Mouse (Mus musculus) stomach, embryonic 15.5 days (tissue): ENCODE results near the gene Mrrf. TPM values are rescaled to one million over a fixed set of nuclear protein-coding genes. Genes with fewer than 3 reads are reported as not detected.

ENCODE experiments used
- ATAC-seq: fragments of 200-750 bp; cut with Nextera tagmentation; 2 replicates; pipeline ENCODE4 v1.8.0; 2017; ENCODE audit warnings: low read depth, moderate number of reproducible peaks, moderate TSS enrichment; ENCODE audit not compliant: insufficient read depth, low FRiP score
- H3K27ac ChIP-seq: fragments of 300-500 bp; sonication (generic); 2 replicates; pipeline ENCODE4 v1.5.1; 2015; ENCODE audit warnings: mild to moderate bottlenecking, inconsistent platforms
- H3K27me3 ChIP-seq: fragments of 300-500 bp; sonication (generic); replicated peaks from 2 replicates; pipeline ENCODE4 v1.6.1; 2015; ENCODE audit warnings: inconsistent platforms
- H3K36me3 ChIP-seq: fragments of 300-500 bp; sonication (generic); 2 replicates; pipeline ENCODE4 v1.6.1; 2015; ENCODE audit warnings: inconsistent platforms
- H3K4me1 ChIP-seq: fragments of 300-500 bp; sonication (generic); 2 replicates; pipeline ENCODE4 v1.6.1; 2015; ENCODE audit warnings: inconsistent platforms
- H3K4me2 ChIP-seq: fragments of 300-500 bp; sonication (generic); 2 replicates; pipeline ENCODE4 v1.6.1; 2015; ENCODE audit warnings: mild to moderate bottlenecking, inconsistent platforms
- H3K4me3 ChIP-seq: fragments of 300-500 bp; sonication (generic); replicated peaks from 2 replicates; pipeline ENCODE4 v1.5.1; 2015; ENCODE audit warnings: inconsistent platforms
- H3K9ac ChIP-seq: fragments of 300-500 bp; sonication (generic); 2 replicates; pipeline ENCODE4 v1.6.1; 2015; ENCODE audit warnings: inconsistent platforms
- H3K9me3 ChIP-seq: fragments of 300-500 bp; sonication (generic); 2 replicates; pipeline ENCODE4 v1.6.1; 2016; ENCODE audit warnings: inconsistent platforms
- WGBS: fragments of 180-500 bp; shearing (Covaris S2); methylation state at CpG from one replicate; pipeline ENCODE4 v1.1.7; 2015; 5-methylcytosine and 5-hydroxymethylcytosine counted together
- polyA plus RNA-seq: library from polyadenylated mRNA; unstranded; fragments of >200 nt; fragmentation: Nextera tagmentation; extraction: Ambion mirVana; gene quantifications from 2 replicates; pipeline ENCODE4 v1.2.1, GENCODE M21; 2015

The Mrrf gene
- polyA plus RNA-seq, 1 experiment from 2014 or later, result 27.4 TPM

- WGBS, result 3% methylated on average over 21 of the region's 21 CpGs
- no peaks in the 10 kb centered on the region for H3K36me3 ChIP-seq
- no peak overlapping the region for H3K27ac ChIP-seq
- H3K27me3 ChIP-seq, result peaks cover 98% of the 10 kb centered on the region
- peaks cover 29% of the 10 kb centered on the region for H3K4me1 ChIP-seq
- H3K4me3 ChIP-seq, result peak overlapping the region; percentile 19
- no peaks in the 10 kb centered on the region for H3K9me3 ChIP-seq
- peak overlapping the region; percentile 82 for H3K4me2 ChIP-seq
- H3K9ac ChIP-seq, result no peak overlapping the region
- no peak for ATAC-seq
Measured at GRCm38 (mm10) chr2:36103069-36103554, 33.1 kb upstream of the Mrrf start.

DNA sequence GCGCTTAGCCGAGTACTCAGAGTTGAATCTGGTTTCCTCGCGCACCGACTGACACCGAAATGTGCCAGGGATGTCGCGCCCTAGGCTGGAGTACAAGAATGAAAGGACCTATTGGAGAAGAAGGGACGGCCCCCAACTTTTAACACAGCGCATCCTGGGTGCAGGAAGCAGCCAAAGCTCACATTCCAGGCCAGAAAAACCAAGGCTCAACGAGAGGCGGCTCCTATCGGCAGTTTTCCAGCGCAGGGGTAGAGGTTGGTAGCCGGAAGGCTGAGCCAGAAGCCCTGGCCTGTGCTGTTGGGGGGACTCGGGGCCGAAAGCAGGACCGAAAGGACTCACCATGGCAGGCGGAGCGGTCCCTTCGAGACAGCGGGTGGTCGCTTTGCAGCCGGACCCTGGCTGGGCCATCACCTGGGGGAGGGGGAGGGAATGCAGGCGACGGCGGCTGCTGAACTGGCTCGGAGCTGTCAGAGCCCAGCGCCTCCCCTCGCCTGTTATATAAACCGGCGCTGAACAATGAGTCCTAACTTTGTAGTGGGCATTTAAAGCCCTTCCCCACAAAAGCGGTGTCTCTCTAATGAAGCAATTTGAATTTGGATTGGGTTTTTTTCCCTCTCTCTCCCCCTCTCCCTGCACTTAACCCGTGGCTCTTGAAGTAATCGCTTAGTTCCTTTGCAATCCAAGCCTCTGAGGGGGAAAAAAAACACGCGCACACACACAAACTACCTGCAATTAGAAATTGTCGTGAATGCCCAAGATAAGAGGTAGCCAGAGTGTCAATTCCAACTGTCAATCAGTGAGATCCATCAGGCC lies 32.4 kb upstream of the Mrrf start:
- ATAC-seq, result no peak
- Histone ChIP-seq H3K4me2 (peak overlapping the region; percentile 82), H3K9me3 (no peaks in the 10 kb centered on the region), H3K27me3 (peaks cover 97% of the 10 kb centered on the region), H3K4me1 (peaks cover 29% of the 10 kb centered on the region), H3K4me3 (peak overlapping the region; percentile 19), H3K36me3 (no peaks in the 10 kb centered on the region), H3K9ac (no peak overlapping the region), H3K27ac (no peak overlapping the region)
- WGBS, result 2% methylated on average over 38 of the region's 38 CpGs

DNA sequence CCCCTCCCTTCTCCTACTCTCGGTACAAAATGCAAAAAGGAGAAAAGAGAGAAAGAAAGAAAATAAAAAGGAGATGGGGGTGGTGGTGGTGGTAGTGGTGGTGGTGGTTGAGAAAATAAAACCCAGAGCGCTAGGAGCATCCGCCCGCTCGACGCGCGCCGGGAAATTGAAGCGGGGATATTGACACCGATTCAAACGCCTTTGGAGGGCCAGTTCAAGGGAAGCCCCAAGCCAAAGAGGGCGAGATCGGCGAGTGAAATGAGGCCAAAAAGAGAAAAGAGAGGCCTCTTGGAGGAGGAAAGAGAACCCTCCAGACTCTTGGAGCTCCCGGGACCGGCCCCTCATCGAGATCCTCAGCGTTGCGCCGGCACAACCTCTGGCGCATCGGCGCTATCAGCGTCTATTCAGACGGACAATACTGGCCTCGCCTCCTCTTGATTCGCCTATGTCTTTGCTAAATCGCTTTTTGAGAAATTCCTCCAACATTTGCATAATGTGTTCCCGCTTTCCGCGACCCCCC lies 31.7 kb upstream of the Mrrf start:
- peaks cover 29% of the 10 kb centered on the region for H3K4me1 ChIP-seq
- no peak overlapping the region for H3K27ac ChIP-seq
- no peak for ATAC-seq
- H3K9ac ChIP-seq, result no peak overlapping the region
- H3K36me3 ChIP-seq, result no peaks in the 10 kb centered on the region
- WGBS, result 1% methylated on average over 32 of the region's 32 CpGs
- H3K27me3 ChIP-seq, result peaks cover 92% of the 10 kb centered on the region
- peak overlapping the region; percentile 45 for H3K4me3 ChIP-seq
- no peaks in the 10 kb centered on the region for H3K9me3 ChIP-seq
- H3K4me2 ChIP-seq, result peak overlapping the region; percentile 82

- Histone ChIP-seq H3K4me1 (peaks cover 29% of the 10 kb centered on the region), H3K27me3 (peaks cover 91% of the 10 kb centered on the region), H3K4me3 (peak within 1 kb of the TSS; percentile 45), H3K4me2 (peak within 1 kb of the TSS; percentile 82), H3K9ac (peak within 1 kb of the TSS; percentile 16; the same call in 1 of the 2 replicates), H3K9me3 (no peaks in the 10 kb centered on the region), H3K36me3 (no peaks in the 10 kb centered on the region), H3K27ac (no peak within 1 kb of the TSS)
- peak; percentile 19; the same call in 1 of the 2 replicates for ATAC-seq
- 1% methylated on average over 57 of the region's 58 CpGs for WGBS
Measured at GRCm38 (mm10) chr2:36104956-36105741, 31.0 kb upstream of the Mrrf start, which contains the start of gene Lhx6. Gene Lhx6 (minus strand): TSS chr2:36105408.

GRCm38 (mm10) chr2:36108615-36109014 lies 27.6 kb upstream of the Mrrf start:
- no peak overlapping the region for H3K4me3 ChIP-seq
- no peak overlapping the region for H3K4me2 ChIP-seq
- 7% methylated on average over 7 of the region's 7 CpGs for WGBS
- H3K9me3 ChIP-seq, result no peaks in the 10 kb centered on the region
- peaks cover 16% of the 10 kb centered on the region for H3K4me1 ChIP-seq
- peaks cover 76% of the 10 kb centered on the region for H3K27me3 ChIP-seq
- H3K36me3 ChIP-seq, result no peaks in the 10 kb centered on the region
- no peak overlapping the region for H3K27ac ChIP-seq
- no peak for ATAC-seq
- H3K9ac ChIP-seq, result no peak overlapping the region

DNA sequence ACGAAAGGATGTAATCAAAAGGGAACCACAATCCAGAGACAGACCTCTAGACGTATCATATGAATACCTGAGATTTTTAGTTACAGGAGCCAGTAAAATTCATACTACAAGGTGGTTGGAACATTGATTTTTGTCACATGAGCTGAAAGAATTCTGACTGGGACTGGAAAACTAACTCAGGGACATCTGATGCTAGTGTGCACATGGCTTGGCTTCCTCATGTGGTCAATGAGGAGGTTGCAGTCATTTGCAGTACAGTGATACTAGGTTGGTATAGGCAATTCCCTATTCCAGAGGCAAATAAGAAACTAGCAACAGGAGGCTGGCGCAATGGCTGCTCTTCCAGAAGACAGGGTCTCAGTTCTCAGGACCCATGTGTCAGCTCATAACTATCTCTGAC lies 23.6 kb upstream of the Mrrf start:
- ATAC-seq, result no peak
- Histone ChIP-seq H3K9ac (no peak overlapping the region), H3K27ac (no peak overlapping the region), H3K4me2 (no peak overlapping the region), H3K4me1 (no peaks in the 10 kb centered on the region), H3K36me3 (peaks cover 13% of the 10 kb centered on the region; the same call in 1 of the 2 replicates), H3K9me3 (no peaks in the 10 kb centered on the region), H3K4me3 (no peak overlapping the region), H3K27me3 (peaks cover 38% of the 10 kb centered on the region)
- WGBS, result 74% methylated on average over 3 of the region's 3 CpGs

- no peaks in the 10 kb centered on the region for H3K4me1 ChIP-seq
- no peak overlapping the region for H3K9ac ChIP-seq
- H3K36me3 ChIP-seq, result peaks cover 39% of the 10 kb centered on the region
- H3K9me3 ChIP-seq, result no peaks in the 10 kb centered on the region
- no peak overlapping the region for H3K4me3 ChIP-seq
- no peaks in the 10 kb centered on the region for H3K27me3 ChIP-seq
- H3K27ac ChIP-seq, result no peak overlapping the region
- ATAC-seq, result no peak
- H3K4me2 ChIP-seq, result no peak overlapping the region
- WGBS, result 85% methylated on average over 9 of the region's 9 CpGs
Measured at GRCm38 (mm10) chr2:36126795-36127429, 9.3 kb upstream of the Mrrf start.

DNA sequence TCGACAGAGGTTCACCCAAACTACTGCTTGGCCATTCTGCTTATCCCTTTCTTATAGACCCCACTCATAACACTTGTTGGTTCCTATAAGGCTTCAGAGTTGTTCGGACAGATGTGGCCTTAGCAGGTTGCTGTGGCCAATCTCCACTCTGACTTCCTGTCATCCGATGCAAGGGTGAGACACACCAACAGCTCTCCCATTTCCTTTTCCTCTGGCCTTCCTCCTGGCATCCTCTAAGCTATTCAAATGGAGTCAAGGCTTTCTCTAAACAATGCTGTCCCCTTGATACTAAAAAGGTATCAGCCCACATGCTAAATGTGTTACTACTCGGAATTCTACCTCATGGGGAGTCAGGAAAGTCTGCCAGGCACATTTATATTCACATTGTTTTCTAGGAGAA lies 8.2 kb upstream of the Mrrf start:
- WGBS, result 70% methylated on average over 4 of the region's 4 CpGs
- Histone ChIP-seq H3K36me3 (peaks cover 38% of the 10 kb centered on the region), H3K4me1 (no peaks in the 10 kb centered on the region), H3K4me3 (no peak overlapping the region), H3K9ac (no peak overlapping the region), H3K27ac (no peak overlapping the region), H3K27me3 (no peaks in the 10 kb centered on the region), H3K9me3 (no peaks in the 10 kb centered on the region), H3K4me2 (no peak overlapping the region)
- no peak for ATAC-seq

DNA sequence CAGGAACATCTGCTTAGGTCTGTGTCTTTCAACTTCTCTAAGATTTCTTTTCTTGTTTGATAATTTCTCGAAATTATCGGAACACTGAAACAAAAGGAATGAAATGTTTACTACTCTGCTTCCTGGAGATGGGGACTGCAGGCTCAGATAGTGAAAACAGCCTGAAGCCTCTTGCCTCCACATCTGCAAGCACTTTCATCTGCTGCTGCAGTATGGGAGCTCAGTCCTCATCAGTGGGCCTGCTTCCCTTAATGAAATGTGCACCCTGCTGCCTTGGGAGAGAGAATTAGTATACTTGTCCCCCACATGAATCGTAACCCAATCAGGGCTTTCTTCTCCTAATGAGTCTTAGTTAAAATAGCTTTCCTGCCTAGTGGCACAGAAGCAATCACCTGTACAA lies 7.1 kb upstream of the Mrrf start:
- Histone ChIP-seq H3K9me3 (no peaks in the 10 kb centered on the region), H3K27ac (0 out of 2 replicates have a peak overlapping the region, but pooled peaks have one; percentile 1), H3K9ac (no peak overlapping the region), H3K4me1 (no peaks in the 10 kb centered on the region), H3K36me3 (peaks cover 38% of the 10 kb centered on the region), H3K4me2 (no peak overlapping the region), H3K27me3 (no peaks in the 10 kb centered on the region), H3K4me3 (no peak overlapping the region)
- no peak for ATAC-seq
- WGBS, result 72% methylated on average over 3 of the region's 3 CpGs

DNA sequence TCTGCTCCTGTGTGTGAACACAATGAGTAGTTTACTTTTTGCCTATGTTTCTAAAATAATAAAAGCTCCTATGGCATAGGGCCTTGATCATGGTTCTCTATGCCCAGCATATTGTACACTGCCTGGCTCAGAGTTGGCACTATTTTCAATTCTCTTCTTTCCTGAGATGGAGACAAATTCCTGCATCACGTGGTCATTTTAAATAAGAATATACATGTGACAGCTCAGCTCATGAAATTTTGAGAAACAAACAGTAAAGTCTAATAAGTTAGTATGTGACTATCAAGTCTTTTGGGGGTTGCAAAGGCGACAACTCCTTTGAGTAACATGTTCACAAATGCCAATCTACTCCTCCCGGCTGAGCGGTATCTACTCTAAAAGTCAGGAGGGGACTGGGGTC lies 302 bp upstream of the Mrrf start:
- H3K4me2 ChIP-seq, result peak overlapping the region; percentile 70
- no peak for ATAC-seq
- peaks cover 19% of the 10 kb centered on the region for H3K36me3 ChIP-seq
- peaks cover 11% of the 10 kb centered on the region for H3K4me1 ChIP-seq
- H3K9ac ChIP-seq, result peak overlapping the region; percentile 71
- under 1% methylated on average over 4 of the region's 4 CpGs for WGBS
- peak overlapping the region; percentile 90 for H3K4me3 ChIP-seq
- no peaks in the 10 kb centered on the region for H3K27me3 ChIP-seq
- no peaks in the 10 kb centered on the region for H3K9me3 ChIP-seq
- peak overlapping the region; percentile 92 for H3K27ac ChIP-seq

DNA sequence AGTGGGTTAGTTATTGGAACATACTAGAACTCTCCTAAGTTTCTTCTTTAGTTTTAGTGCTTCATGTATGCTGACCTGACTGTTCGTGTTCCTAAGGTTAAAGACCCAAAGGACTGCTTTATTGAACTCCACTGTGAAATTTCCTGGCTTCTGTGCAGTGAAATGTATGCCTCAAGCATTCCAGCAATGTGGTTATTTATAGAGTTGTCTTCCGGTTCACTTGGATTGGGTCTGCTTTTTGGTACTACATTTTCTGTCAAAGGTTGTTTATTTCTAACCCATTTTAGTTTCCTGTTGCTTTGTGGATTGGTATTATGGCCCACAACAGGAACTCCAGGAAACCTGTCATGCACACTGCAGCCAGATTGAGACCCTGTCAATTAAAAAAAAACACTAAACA lies 2.9 kb downstream of the Mrrf start:
- Histone ChIP-seq H3K4me3 (no peak overlapping the region), H3K27ac (peak overlapping the region; percentile 48; the same call in 1 of the 2 replicates), H3K36me3 (no peaks in the 10 kb centered on the region; the same call in 1 of the 2 replicates), H3K4me2 (no peak overlapping the region), H3K9me3 (no peaks in the 10 kb centered on the region), H3K9ac (no peak overlapping the region), H3K27me3 (no peaks in the 10 kb centered on the region), H3K4me1 (peaks cover 11% of the 10 kb centered on the region)
- 31% methylated on average over 2 of the region's 2 CpGs for WGBS
- no peak for ATAC-seq
